Mouse (Mus musculus) hindbrain, embryonic 10.5 days (tissue): ENCODE measurements around the gene Mylpf. TPM values are rescaled to one million over a fixed set of nuclear protein-coding genes. Genes with fewer than 3 reads are reported as not detected.
"Not testable (repeated sequence)": the region's sequence is repeated elsewhere in the genome, so short reads cannot be mapped to it uniquely, and the experiment has no call there.

Experiments used
- DNase-seq: peaks from one replicate; pipeline ENCODE4 v3.0.0-alpha.2; 2017; ENCODE audit warnings: low spot score
- H3K27ac ChIP-seq: fragments of 300-500 bp; sonication (generic); 2 replicates; pipeline ENCODE4 v1.5.1; 2016; ENCODE audit warnings: mild to moderate bottlenecking, moderate library complexity
- H3K27me3 ChIP-seq: fragments of 300-500 bp; sonication (generic); 2 replicates; pipeline ENCODE4 v1.6.1; 2016; ENCODE audit warnings: mild to moderate bottlenecking; ENCODE audit not compliant: poor library complexity, insufficient read depth, severe bottlenecking
- H3K36me3 ChIP-seq: fragments of 300-500 bp; sonication (generic); 2 replicates; pipeline ENCODE4 v1.6.1; 2016; ENCODE audit warnings: mild to moderate bottlenecking, moderate library complexity
- H3K4me1 ChIP-seq: fragments of 300-500 bp; sonication (generic); replicated peaks from 2 replicates; pipeline ENCODE4 v1.6.1; 2016; ENCODE audit warnings: mild to moderate bottlenecking
- H3K4me3 ChIP-seq: fragments of 300-500 bp; sonication (generic); 2 replicates; pipeline ENCODE4 v1.5.1; 2016; ENCODE audit warnings: mild to moderate bottlenecking, moderate library complexity
- H3K9me3 ChIP-seq: fragments of 300-500 bp; sonication (generic); 2 replicates; pipeline ENCODE4 v1.6.1; 2016; ENCODE audit warnings: mild to moderate bottlenecking, moderate library complexity
- WGBS: fragments of 180-500 bp; shearing (Covaris S2); methylation state at CpG from one replicate; pipeline ENCODE4 v1.1.7; 2016; 5-methylcytosine and 5-hydroxymethylcytosine counted together
- polyA plus RNA-seq: library from polyadenylated mRNA; unstranded; fragments of >200 nt; fragmentation: Nextera tagmentation; extraction: Ambion mirVana; gene quantifications from 2 replicates; pipeline ENCODE4 v1.2.1, GENCODE M21; 2016

Mylpf gene
- polyA plus RNA-seq, 1 experiment from 2014 or later, result 17.7 TPM

DNA sequence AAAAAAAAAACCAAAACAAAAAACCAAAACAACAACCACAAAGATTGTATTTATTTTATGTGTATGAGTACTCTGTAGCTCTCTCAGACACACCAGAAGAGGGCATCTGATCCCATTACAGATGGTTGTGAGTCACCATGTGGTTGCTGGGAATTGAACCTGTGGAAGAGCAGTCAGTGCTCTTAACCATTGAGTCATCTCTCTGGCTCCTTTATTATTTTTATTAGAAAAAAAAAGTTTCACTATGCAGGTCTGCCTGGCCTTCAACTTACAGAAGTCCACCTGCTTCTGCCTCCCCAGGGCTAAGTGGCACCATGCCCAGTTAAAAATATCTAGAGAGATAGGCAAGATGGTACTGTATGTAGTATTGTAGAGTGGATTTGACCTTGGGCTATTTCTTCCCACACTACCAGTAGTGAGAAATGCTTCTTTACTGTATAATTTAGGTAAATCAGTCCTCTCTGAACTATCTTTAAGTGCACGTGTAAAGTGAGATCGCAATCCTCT, 34.7 kb downstream of the Mylpf start:
- H3K9me3 ChIP-seq, result 0 out of 2 replicates have a peak, but pooled peaks cover 3% of the 10 kb centered on the region
- WGBS, result 39% methylated on average over 2 of the region's 2 CpGs
- H3K4me3 ChIP-seq, result peak overlapping the region; percentile 86
- H3K36me3 ChIP-seq, result peaks cover 51% of the 10 kb centered on the region
- no peaks in the 10 kb centered on the region for H3K27me3 ChIP-seq
- no peak for DNase-seq
- H3K27ac ChIP-seq, result peak overlapping the region; percentile 97
- peaks cover 35% of the 10 kb centered on the region for H3K4me1 ChIP-seq

DNA sequence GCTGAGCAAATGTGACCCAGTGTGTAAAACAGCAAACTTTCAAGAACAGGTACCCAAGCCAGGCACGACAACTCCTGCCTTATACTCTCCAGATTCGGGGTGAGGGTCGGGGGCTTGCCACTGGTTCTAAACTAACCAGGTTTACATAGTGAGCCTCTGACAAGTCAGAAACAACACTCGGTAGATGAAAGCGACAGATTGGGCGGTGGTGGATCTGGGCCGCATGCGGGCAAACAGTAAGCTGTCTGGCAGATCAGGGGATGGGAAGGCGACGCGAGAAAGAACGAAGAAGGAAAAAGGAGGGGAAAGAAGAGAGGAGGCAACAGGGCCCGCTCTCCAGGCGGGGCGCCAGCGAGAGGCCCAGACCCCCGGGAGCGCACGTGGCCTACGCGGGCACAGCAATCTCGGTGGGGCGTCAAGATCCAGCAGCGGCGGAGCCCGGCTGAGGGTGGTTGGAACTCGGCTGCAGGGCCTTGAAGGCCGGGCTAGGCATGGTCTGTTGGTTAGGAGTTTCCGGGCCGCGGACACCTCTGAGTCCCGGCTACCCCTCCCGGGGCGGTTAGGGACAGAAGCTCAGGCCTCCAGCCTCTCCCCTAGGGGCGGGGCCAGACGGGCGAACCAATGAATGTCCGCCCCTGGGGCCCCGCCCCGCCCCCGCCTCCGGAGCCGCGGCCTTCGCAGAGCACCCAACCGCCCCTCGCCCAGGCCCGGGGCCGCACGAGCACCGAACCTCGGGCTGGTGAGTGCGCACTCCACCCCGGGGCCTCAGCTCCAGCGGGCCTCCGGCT, 35.4 kb downstream of the Mylpf start, which contains the start of gene Zfp771:
Zfp771 (plus strand) TSS at position 405 of the 788 bp plus-strand sequence.
- under 1% methylated on average over 56 of the region's 56 CpGs for WGBS
- peaks cover 49% of the 10 kb centered on the region for H3K36me3 ChIP-seq
- H3K4me3 ChIP-seq, result peak within 1 kb of the TSS; percentile 86
- H3K9me3 ChIP-seq, result 0 out of 2 replicates have a peak, but pooled peaks cover 3% of the 10 kb centered on the region
- H3K27me3 ChIP-seq, result no peaks in the 10 kb centered on the region
- H3K27ac ChIP-seq, result peak within 1 kb of the TSS; percentile 97
- H3K4me1 ChIP-seq, result peaks cover 35% of the 10 kb centered on the region
- DNase-seq, result peak; percentile 94

DNA sequence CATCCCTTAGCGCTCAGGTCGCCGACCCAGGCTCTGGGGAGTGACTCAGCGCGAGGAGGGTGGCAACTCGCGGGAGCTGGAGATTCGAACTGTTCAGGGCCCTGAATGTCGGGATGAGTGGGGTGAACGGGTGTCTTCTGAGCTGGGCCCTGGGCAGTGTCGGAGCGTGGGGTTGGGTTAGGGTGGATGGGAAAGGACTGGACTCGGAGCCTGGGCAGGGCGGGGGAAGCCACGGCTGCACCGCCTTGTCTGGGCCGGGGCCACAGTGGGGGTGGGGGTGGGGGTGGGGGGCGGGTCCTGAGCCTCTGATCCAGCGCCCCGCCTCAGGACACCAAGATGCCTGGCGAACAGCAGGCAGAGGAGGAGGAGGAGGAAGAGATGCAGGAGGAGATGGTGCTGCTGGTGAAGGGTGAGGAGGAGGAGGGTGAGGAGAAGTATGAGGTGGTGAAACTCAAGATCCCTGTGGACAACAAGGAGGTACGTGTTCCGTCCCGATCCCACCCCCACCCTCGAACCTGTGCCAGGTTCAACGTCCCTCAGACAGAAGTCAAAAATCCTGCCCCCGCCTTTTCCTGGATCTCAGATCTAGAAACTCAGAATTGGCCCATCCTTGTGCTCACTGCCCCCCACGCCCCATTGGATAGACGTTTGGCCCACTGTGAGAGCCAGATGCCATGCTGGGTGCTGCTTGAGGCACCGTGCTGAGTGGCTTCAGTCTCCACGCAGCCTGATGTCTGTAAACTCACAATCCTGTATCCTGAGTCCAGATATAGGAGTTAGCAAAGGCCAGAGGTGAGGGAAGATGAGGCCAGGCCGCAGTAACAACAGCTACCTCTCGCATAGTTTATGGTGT, 36.2 kb downstream of the Mylpf start:
- Histone ChIP-seq H3K9me3 (0 out of 2 replicates have a peak, but pooled peaks cover 3% of the 10 kb centered on the region), H3K27me3 (no peaks in the 10 kb centered on the region), H3K4me1 (peaks cover 35% of the 10 kb centered on the region), H3K36me3 (peaks cover 49% of the 10 kb centered on the region), H3K27ac (peak overlapping the region; percentile 97), H3K4me3 (peak overlapping the region; percentile 86)
- 11% methylated on average over 33 of the region's 33 CpGs for WGBS
- DNase-seq, result no peak

DNA sequence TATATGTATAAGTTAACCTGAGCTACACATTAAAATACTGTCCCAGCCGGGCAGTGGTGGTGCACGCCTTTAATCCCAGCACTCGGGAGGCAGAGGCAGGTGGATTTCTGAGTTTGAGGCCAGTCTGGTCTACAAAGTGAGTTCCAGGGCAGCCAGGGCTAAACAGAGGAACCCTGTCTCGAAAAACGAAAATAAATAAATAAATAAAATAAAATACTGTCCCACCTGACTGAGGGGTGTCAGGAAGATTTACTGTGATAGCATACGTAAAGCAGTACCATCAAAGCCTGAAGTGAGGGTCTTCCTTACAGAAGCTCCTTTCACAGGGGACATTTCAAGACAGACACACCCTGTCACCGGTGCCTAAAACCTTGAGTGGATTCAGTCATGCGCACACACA, 41.8 kb downstream of the Mylpf start:
- 92% methylated on average over 8 of the region's 8 CpGs for WGBS
- not testable (repeated sequence) for H3K27ac ChIP-seq, H3K4me3 ChIP-seq, H3K27me3 ChIP-seq, DNase-seq, H3K9me3 ChIP-seq
- peaks cover 29% of the 10 kb centered on the region for H3K4me1 ChIP-seq
- H3K36me3 ChIP-seq, result peaks cover 62% of the 10 kb centered on the region

DNA sequence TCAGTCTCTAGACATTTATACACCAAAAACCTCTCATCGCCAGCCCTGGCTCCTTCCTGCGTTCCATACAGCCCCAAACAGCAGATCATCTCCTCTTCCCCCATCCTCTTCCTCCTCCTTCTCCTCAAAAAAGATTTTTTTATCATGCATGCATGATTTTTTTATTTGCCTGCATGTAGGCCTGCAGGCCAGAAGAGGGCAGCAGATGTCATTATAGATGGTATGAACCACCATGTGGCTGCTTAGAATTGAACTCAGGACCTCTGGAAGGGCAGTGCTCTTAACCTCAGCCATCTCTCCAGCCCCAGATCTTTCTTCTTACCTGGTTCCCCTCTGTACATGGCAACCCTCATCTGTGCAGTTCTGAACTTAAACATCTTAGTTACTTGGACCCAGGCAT, 43.7 kb downstream of the Mylpf start:
- H3K4me3 ChIP-seq, result no peak overlapping the region
- H3K27ac ChIP-seq, result no peak overlapping the region
- 86% methylated on average over 2 of the region's 2 CpGs for WGBS
- peaks cover 16% of the 10 kb centered on the region for H3K4me1 ChIP-seq
- DNase-seq, result peak; percentile 27
- no peaks in the 10 kb centered on the region for H3K27me3 ChIP-seq
- H3K36me3 ChIP-seq, result peaks cover 64% of the 10 kb centered on the region
- H3K9me3 ChIP-seq, result no peaks in the 10 kb centered on the region

DNA sequence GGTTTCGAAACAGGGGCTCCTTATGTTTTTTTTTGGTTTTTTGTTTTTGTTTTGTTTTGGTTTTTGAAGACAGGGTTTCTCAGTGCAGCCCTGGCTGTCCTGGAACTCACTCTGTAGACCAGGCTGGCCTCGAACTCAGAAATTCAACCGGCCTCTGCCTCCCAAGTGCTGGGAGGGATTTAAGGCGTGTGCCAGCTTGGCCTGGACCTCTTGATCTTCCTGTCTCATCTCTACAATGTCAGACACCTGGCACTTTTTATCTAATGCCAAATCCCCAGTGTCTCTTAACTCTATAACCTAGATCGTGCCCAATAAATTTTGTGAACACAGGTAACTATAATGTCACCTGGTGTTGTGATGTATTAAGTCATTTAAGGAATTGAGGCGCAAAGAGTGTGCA, 44.7 kb downstream of the Mylpf start:
- Histone ChIP-seq H3K4me1 (peaks cover 16% of the 10 kb centered on the region), H3K27me3 (no peaks in the 10 kb centered on the region), H3K27ac (peak overlapping the region; percentile 91), H3K4me3 (peak overlapping the region; percentile 65), H3K9me3 (no peaks in the 10 kb centered on the region), H3K36me3 (peaks cover 64% of the 10 kb centered on the region)
- WGBS, result 84% methylated on average over 6 of the region's 6 CpGs
- no peak for DNase-seq

DNA sequence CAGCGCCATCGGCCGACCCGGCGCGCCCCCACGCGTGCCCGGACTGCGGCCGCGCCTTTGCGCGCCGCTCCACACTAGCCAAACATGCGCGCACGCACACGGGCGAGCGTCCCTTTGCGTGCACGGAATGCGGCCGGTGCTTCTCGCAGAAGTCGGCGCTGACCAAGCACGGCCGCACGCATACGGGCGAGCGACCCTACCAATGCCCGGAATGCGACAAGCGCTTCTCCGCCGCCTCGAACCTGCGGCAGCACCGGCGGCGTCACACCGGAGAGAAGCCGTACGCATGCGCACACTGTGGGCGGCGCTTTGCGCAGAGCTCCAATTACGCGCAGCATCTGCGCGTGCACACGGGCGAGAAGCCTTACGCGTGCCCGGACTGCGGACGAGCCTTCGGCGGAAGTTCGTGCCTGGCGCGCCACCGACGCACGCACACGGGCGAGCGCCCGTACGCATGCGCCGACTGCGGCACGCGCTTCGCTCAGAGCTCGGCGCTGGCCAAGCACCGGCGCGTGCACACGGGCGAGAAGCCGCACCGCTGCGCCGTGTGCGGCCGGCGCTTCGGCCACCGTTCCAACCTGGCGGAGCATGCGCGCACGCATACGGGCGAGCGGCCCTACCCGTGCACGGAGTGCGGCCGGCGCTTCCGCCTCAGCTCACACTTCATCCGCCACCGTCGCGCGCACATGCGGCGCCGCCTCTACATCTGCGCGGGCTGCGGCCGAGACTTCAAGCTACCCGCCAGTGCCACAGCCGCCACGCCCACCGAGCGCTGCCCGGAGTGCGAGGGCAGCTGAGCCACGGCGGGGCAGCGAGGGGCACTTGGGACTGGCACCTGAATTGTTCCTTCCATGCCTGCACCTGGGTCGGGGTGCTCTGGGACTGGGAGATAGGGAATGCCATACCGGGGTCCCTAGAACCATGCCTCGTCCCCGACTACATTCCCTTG, 45.4 kb downstream of the Mylpf start:
- peak overlapping the region; percentile 91 for H3K27ac ChIP-seq
- peak; percentile 94 for DNase-seq
- WGBS, result 1% methylated on average over 136 of the region's 136 CpGs

DNA sequence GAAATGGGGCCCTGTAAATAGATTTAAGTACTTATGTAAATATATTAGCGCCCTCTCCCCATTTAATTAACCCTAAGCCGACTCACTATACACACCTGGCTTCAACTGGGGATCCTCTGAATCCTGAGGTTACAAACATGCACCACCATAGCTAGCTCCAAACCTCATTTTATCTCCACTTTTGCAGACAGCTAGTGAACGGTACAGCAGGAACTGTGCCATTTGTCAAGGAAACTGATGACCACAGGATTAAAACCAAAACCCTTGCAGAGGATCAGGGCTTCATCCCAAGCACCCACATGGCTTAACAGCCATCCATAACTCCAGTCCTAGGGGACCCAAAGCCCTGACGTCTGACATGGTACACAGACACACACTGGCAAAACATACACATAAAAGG, 46.3 kb downstream of the Mylpf start:
- H3K4me3 ChIP-seq, result peak overlapping the region; percentile 65
- peaks cover 31% of the 10 kb centered on the region for H3K4me1 ChIP-seq
- no peak for DNase-seq
- 38% methylated on average over 4 of the region's 4 CpGs for WGBS
- H3K9me3 ChIP-seq, result no peaks in the 10 kb centered on the region
- no peaks in the 10 kb centered on the region for H3K27me3 ChIP-seq
- peak overlapping the region; percentile 91 for H3K27ac ChIP-seq
- peaks cover 56% of the 10 kb centered on the region for H3K36me3 ChIP-seq

More for the DNA sequence above, 45.4 kb downstream of the Mylpf start:
- peak overlapping the region; percentile 65 for H3K4me3 ChIP-seq
- H3K4me1 ChIP-seq, result peaks cover 22% of the 10 kb centered on the region
- H3K36me3 ChIP-seq, result peaks cover 65% of the 10 kb centered on the region
- H3K27me3 ChIP-seq, result no peaks in the 10 kb centered on the region
- H3K9me3 ChIP-seq, result no peaks in the 10 kb centered on the region

DNA sequence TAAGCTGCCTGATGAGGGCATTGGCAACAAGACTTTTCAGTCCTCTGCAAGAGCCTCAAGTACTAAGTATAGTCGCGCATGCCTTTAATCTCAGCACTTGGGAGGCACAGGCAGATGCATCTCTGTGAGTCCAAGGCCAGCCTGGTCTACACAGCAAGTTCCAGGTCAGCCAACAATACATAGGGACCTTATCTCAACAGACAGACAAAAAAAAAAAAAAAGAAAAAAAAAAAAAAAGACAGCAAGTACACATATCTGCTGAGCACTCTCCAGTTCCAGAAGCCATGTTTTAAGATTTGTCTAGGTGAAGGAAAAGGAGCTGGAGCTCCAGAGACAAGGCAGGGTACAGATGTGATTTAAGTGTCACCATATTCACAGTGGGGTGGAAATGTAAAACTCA, 47.3 kb downstream of the Mylpf start:
- H3K9me3 ChIP-seq, result no peaks in the 10 kb centered on the region
- peaks cover 35% of the 10 kb centered on the region for H3K4me1 ChIP-seq
- H3K4me3 ChIP-seq, result no peak overlapping the region
- H3K36me3 ChIP-seq, result peaks cover 48% of the 10 kb centered on the region
- H3K27ac ChIP-seq, result no peak overlapping the region
- DNase-seq, result no peak
- no peaks in the 10 kb centered on the region for H3K27me3 ChIP-seq
- WGBS, result 87% methylated on average over 2 of the region's 2 CpGs

DNA sequence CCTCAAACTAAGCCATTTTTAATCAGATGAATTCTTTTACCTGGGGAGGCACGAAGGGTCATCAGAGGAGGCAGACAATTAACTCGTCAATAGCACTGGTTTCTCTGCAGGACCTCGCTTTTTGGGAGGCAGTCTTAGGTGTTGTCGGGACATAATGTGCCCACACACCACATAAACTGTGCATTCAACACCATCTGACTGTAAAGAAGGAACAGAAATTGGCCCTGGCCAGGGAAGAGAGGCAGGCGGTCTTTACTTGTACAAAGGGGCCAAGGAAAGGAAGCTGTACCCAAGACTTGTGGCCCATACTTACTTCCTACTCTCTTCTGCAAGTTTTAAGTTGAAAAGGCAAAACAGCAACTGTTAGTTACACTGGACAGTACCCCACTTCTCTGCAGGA, 47.8 kb downstream of the Mylpf start:
- Histone ChIP-seq H3K4me3 (no peak overlapping the region), H3K36me3 (peaks cover 44% of the 10 kb centered on the region), H3K27ac (no peak overlapping the region), H3K9me3 (no peaks in the 10 kb centered on the region), H3K27me3 (no peaks in the 10 kb centered on the region), H3K4me1 (peaks cover 40% of the 10 kb centered on the region)
- WGBS, result 92% methylated on average over 5 of the region's 5 CpGs
- no peak for DNase-seq

DNA sequence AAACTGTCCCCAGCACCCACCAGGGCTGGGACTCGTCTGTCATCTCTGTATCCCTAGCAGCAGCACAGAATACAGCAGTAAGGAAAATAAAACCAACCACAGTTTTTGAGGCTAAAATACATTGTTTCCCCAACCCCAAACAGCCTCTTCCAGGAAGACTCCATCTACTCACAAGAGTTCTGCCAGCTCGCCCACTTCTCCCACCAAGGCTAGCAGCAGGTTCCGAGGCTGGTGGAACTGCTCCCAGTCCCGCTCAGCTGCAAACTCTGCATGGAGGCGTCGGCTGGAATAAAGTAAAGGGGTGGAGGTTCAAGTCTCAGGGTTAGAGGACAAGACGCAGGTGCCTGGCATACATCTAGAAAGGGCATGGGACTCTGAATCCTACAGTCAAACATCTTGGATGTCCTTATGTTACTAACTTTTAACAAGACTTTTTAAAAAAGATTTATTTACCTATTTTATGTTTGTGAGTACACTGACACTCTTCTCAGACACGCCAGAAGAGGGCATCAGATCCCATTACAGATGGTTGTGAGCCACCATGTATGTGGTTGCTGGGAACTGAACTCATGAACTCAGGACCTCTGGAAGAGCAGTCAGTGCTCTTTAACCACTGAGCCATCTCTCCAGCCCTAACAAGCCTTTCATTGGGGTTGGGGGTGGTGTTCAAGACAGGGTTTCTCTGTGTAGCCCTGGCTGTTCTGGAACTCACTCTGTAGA, 50.7 kb downstream of the Mylpf start:
- H3K27ac ChIP-seq, result peak overlapping the region; percentile 88
- H3K4me1 ChIP-seq, result peaks cover 33% of the 10 kb centered on the region
- peak overlapping the region; percentile 72 for H3K4me3 ChIP-seq
- peaks cover 36% of the 10 kb centered on the region for H3K36me3 ChIP-seq
- H3K9me3 ChIP-seq, result no peaks in the 10 kb centered on the region
- no peaks in the 10 kb centered on the region for H3K27me3 ChIP-seq
- 76% methylated on average over 8 of the region's 8 CpGs for WGBS
- no peak for DNase-seq
